Mouse (Mus musculus) forebrain, embryonic 11.5 days (tissue): ENCODE results near the gene Gphb5. TPM values are rescaled to one million over a fixed set of nuclear protein-coding genes. Genes with fewer than 3 reads are reported as not detected.

Experiments
- ATAC-seq: fragments of 200-750 bp; cut with Nextera tagmentation; replicated peaks from 2 replicates; pipeline ENCODE4 v1.8.0; 2017; ENCODE audit warnings: moderate TSS enrichment; ENCODE audit not compliant: low FRiP score
- DNase-seq: peaks from one replicate; pipeline ENCODE4 v3.0.0-alpha.2; 2017; ENCODE audit warnings: low spot score
- H3K27ac ChIP-seq: fragments of 300-500 bp; sonication (generic); 2 replicates; pipeline ENCODE4 v1.5.1; 2014; ENCODE audit warnings: low read depth, low read length
- H3K27me3 ChIP-seq: fragments of 300-500 bp; sonication (generic); 2 replicates; pipeline ENCODE4 v1.6.1; 2014; ENCODE audit warnings: mild to moderate bottlenecking, low read length, mixed read lengths; ENCODE audit not compliant: control insufficient read depth, insufficient read depth
- H3K36me3 ChIP-seq: fragments of 300-500 bp; sonication (generic); 2 replicates; pipeline ENCODE4 v1.6.1; 2014; ENCODE audit warnings: mild to moderate bottlenecking, low read length, moderate library complexity, mixed read lengths; ENCODE audit not compliant: control insufficient read depth, insufficient read depth
- H3K4me1 ChIP-seq: fragments of 300-500 bp; sonication (generic); replicated peaks from 2 replicates; pipeline ENCODE4 v1.6.1; 2014; ENCODE audit warnings: low read length, mixed read lengths; ENCODE audit not compliant: control insufficient read depth, insufficient read depth
- H3K4me2 ChIP-seq: fragments of 300-500 bp; sonication (generic); 2 replicates; pipeline ENCODE4 v1.6.1; 2014; ENCODE audit warnings: low read depth, mild to moderate bottlenecking, low read length, moderate library complexity, mixed read lengths; ENCODE audit not compliant: severe bottlenecking
- H3K4me3 ChIP-seq: fragments of 300-500 bp; sonication (generic); 2 replicates; pipeline ENCODE4 v1.5.1; 2014; ENCODE audit warnings: low read depth, low read length
- H3K9ac ChIP-seq: fragments of 300-500 bp; sonication (generic); 2 replicates; pipeline ENCODE4 v1.6.1; 2014; ENCODE audit warnings: low read length
- H3K9me3 ChIP-seq: fragments of 300-500 bp; sonication (generic); 2 replicates; pipeline ENCODE4 v1.6.1; 2016; ENCODE audit warnings: low read length, mixed read lengths; ENCODE audit not compliant: control insufficient read depth
- WGBS: fragments of 180-500 bp; shearing (Covaris S2); extraction: QIAGEN DNeasy Blood & Tissue Kit; methylation state at CpG from one replicate; pipeline ENCODE4 v1.1.7; 2014; 5-methylcytosine and 5-hydroxymethylcytosine counted together
- polyA plus RNA-seq: library from polyadenylated mRNA; unstranded; fragments of >200 nt; fragmentation: Nextera tagmentation; extraction: Ambion mirVana; gene quantifications from 2 replicates; pipeline ENCODE4 v1.2.1, GENCODE M21; 2014

Gene Gphb5
- polyA plus RNA-seq, 1 experiment from 2014 or later = not detected

DNA sequence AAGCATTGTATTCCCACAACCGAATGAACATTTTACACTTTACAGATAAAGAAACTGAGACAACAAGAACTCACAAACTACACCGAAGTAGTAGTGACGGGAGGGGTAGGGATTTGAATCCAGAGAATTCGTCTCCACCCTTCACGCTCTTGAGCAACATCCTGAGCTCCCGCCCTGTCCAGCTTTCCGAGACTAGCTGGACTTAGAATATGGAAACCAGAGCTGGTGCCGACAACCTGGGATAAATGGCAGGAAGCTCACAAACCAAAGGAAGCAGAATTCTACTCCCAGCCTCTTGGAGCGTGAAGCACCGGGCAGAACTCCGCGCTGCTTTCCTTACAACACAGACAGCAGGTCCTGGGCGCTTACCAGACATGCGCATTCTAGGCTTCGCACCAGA lies 28.7 kb downstream of the Gphb5 start:
- H3K27ac ChIP-seq = no peak overlapping the region
- no peak overlapping the region for H3K4me2 ChIP-seq
- H3K9ac ChIP-seq = no peak overlapping the region
- H3K36me3 ChIP-seq = no peaks in the 10 kb centered on the region
- H3K27me3 ChIP-seq = no peaks in the 10 kb centered on the region
- no peak overlapping the region for H3K4me3 ChIP-seq
- DNase-seq (no peak), ATAC-seq (no peak)
- no peaks in the 10 kb centered on the region for H3K9me3 ChIP-seq
- 89% methylated on average over 15 of the region's 15 CpGs for WGBS
- H3K4me1 ChIP-seq = no peaks in the 10 kb centered on the region

DNA sequence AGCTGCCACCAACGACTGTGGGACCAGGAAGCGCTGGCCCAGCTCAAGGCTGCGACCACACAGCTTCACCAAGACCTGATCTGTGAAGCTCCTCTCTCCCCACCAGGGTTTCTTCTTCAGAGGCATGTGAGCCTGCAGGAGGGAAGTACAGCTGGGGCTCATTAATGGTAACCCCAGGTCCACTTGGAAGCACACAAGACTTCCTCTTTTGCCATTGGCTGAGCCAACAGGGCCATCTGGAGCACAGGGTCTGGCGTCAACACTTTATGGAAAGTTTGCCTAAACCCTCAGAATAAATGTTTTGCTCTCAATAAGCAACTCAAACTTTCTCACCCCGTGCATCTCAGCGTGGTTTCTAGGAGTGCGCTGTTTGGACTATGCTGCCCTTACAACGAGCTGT lies 29.4 kb downstream of the Gphb5 start:
- Histone ChIP-seq H3K9ac (no peak overlapping the region), H3K4me3 (no peak overlapping the region), H3K36me3 (no peaks in the 10 kb centered on the region), H3K27me3 (no peaks in the 10 kb centered on the region), H3K4me1 (no peaks in the 10 kb centered on the region), H3K9me3 (no peaks in the 10 kb centered on the region), H3K27ac (no peak overlapping the region), H3K4me2 (no peak overlapping the region)
- no peak for ATAC-seq
- no peak for DNase-seq
- 86% methylated on average over 8 of the region's 8 CpGs for WGBS

DNA sequence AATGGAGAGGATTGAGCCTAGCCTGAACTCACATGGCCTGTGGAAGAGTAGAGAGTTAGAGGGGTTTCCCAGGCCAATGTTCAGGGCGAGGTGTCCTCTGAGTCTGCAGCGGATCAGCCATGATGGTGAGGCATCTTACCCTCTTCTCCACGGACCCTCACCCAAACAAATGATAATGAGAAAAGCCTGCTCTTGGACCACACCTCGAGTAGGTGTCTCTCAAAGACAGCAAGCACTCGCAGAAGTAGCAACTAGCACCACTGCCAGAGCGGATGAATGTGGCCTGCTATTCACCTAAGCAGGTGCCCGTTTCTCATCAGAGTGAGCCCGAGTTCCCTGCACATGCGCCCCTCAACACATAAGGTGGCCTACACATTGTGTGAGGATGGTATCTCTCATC lies 29.9 kb downstream of the Gphb5 start:
- no peak overlapping the region for H3K27ac ChIP-seq

DNA sequence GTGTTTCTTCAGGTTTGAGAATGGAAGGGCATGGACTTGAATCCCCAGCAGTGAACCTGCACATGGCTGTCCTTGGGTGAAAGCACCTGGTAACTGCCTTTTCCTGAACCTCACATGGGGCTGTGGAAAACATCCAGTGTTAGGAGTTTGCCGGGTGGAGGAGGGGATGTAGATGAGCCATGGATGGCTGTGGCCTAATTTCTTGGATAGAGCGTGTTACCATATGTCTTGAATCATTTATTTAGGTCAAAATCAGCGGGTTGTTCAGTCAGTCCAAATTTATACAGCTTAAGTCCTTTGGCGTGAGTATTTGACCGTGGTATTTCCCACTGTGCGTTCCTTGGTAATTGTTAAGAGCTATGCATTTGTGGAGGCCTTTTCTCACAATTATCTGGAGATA lies 40.5 kb downstream of the Gphb5 start:
- no peak overlapping the region for H3K4me3 ChIP-seq
- no peaks in the 10 kb centered on the region for H3K4me1 ChIP-seq
- H3K4me2 ChIP-seq = no peak overlapping the region
- no peak overlapping the region for H3K27ac ChIP-seq
- DNase-seq (no peak), ATAC-seq (no peak)
- no peak overlapping the region for H3K9ac ChIP-seq
- H3K27me3 ChIP-seq = no peaks in the 10 kb centered on the region
- 84% methylated on average over 6 of the region's 6 CpGs for WGBS
- no peaks in the 10 kb centered on the region for H3K36me3 ChIP-seq
- H3K9me3 ChIP-seq = no peaks in the 10 kb centered on the region

More for the DNA sequence above, 29.9 kb downstream of the Gphb5 start:
- Histone ChIP-seq H3K9me3 (no peaks in the 10 kb centered on the region), H3K9ac (no peak overlapping the region), H3K4me3 (no peak overlapping the region), H3K27me3 (no peaks in the 10 kb centered on the region), H3K4me2 (no peak overlapping the region), H3K4me1 (no peaks in the 10 kb centered on the region), H3K36me3 (no peaks in the 10 kb centered on the region)
- 93% methylated on average over 9 of the region's 9 CpGs for WGBS
- ATAC-seq = no peak
- no peak for DNase-seq

DNA sequence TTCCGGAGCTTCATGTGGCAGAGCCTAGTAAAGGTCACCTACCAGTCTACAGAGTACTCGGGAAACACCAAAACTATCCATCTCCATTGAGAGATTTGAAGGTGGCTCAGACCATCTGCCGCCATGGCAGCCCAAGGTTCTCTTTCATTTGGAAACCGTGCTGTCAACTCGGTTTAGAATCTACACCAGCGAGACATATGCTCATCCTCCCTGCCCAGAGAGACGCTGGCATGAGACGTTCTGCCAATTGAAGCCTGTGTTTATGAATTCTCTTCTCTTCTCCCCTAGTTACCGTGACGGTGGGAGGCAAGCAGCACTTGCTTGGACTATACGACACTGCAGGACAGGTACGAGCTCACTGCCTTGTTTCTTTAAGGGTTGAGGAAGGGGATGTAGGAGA lies 41.5 kb downstream of the Gphb5 start:
- H3K4me1 ChIP-seq = no peaks in the 10 kb centered on the region
- H3K4me2 ChIP-seq = no peak overlapping the region
- no peaks in the 10 kb centered on the region for H3K9me3 ChIP-seq
- ATAC-seq (no peak), DNase-seq (no peak)
- H3K36me3 ChIP-seq = no peaks in the 10 kb centered on the region
- no peak overlapping the region for H3K4me3 ChIP-seq
- H3K9ac ChIP-seq = no peak overlapping the region
- no peaks in the 10 kb centered on the region for H3K27me3 ChIP-seq
- 94% methylated on average over 12 of the region's 12 CpGs for WGBS
- no peak overlapping the region for H3K27ac ChIP-seq

- 93% methylated on average over 10 of the region's 10 CpGs for WGBS
- Histone ChIP-seq H3K27me3 (no peaks in the 10 kb centered on the region), H3K4me3 (no peak overlapping the region), H3K9me3 (no peaks in the 10 kb centered on the region), H3K27ac (no peak overlapping the region), H3K36me3 (no peaks in the 10 kb centered on the region), H3K4me1 (no peaks in the 10 kb centered on the region), H3K4me2 (no peak overlapping the region), H3K9ac (no peak overlapping the region)
- DNase-seq (no peak), ATAC-seq (no peak)
Observed at GRCm38 (mm10) chr12:75374437-75374836, 42.1 kb downstream of the Gphb5 start.

DNA sequence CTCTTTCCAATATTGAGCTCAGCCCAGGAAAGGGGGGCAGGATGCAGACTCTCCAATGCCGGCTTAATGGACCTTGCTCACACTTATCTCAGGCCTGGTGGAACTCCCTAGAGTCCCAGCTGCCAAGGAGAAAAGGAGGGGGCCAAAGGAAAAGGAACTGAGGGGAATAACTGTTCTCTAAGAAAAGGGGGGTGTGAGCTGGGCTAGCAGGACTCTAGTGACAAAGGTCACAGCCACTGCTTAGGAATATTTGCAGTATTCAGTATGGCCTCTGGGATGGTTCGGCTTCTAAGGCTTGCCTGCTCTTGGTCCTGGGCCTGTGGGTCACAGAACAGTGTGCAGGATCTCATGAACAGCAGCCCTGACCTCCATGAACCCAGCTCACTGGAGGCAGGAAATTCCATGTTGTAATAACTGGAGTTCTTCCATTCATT lies 47.1 kb downstream of the Gphb5 start:
- H3K4me2 ChIP-seq = no peak overlapping the region
- DNase-seq = no peak
- no peaks in the 10 kb centered on the region for H3K36me3 ChIP-seq
- H3K9me3 ChIP-seq = no peaks in the 10 kb centered on the region
- no peak overlapping the region for H3K9ac ChIP-seq
- no peak for ATAC-seq
- no peaks in the 10 kb centered on the region for H3K27me3 ChIP-seq
- no peak overlapping the region for H3K4me3 ChIP-seq
- H3K4me1 ChIP-seq = no peaks in the 10 kb centered on the region
- no peak overlapping the region for H3K27ac ChIP-seq
- 78% methylated on average over 2 of the region's 2 CpGs for WGBS

GRCm38 (mm10) chr12:75368527-75368926 lies 48.1 kb downstream of the Gphb5 start:
- Histone ChIP-seq H3K4me1 (no peaks in the 10 kb centered on the region), H3K27me3 (no peaks in the 10 kb centered on the region), H3K9me3 (no peaks in the 10 kb centered on the region), H3K36me3 (no peaks in the 10 kb centered on the region), H3K4me3 (no peak overlapping the region), H3K27ac (no peak overlapping the region), H3K9ac (no peak overlapping the region), H3K4me2 (no peak overlapping the region)
- no peak for DNase-seq
- 77% methylated on average over 5 of the region's 5 CpGs for WGBS
- ATAC-seq = no peak

DNA sequence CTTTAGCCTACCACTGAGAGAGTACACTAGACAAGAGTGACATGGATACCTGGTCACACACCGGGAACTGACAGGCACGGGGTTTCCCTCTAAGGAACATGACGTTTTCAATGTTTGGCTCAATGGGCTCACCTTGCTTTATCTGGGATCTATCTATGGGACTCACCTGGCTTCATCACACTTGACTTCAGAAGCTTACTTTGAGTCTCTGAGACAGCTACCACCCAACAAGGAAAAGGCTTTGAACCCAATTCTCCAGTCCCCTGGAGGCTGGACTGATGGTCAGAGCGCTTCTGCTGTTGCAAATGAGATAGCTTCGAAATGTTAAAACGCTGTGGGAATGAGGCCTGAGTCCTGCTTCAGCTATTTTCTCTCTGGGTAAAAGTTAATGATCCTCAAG lies 49.2 kb downstream of the Gphb5 start:
- 89% methylated on average over 6 of the region's 6 CpGs for WGBS
- DNase-seq (no peak), ATAC-seq (no peak)
- Histone ChIP-seq H3K4me1 (no peaks in the 10 kb centered on the region), H3K36me3 (no peaks in the 10 kb centered on the region), H3K9ac (no peak overlapping the region), H3K9me3 (no peaks in the 10 kb centered on the region), H3K4me3 (no peak overlapping the region), H3K27ac (no peak overlapping the region), H3K4me2 (no peak overlapping the region), H3K27me3 (no peaks in the 10 kb centered on the region)
